Mouse (Mus musculus) lung, postnatal 10 days (tissue): ENCODE data around the gene Ccdc172.

Experiments
- DNase-seq: peaks from one replicate; pipeline ENCODE4 v3.0.0; 2021

The Ccdc172 gene

GRCm38 (mm10) chr19:58511818-58512217 is at the start of gene Ccdc172:
Gene Ccdc172 (plus strand): TSS chr19:58511993.
- no peak for DNase-seq

DNA sequence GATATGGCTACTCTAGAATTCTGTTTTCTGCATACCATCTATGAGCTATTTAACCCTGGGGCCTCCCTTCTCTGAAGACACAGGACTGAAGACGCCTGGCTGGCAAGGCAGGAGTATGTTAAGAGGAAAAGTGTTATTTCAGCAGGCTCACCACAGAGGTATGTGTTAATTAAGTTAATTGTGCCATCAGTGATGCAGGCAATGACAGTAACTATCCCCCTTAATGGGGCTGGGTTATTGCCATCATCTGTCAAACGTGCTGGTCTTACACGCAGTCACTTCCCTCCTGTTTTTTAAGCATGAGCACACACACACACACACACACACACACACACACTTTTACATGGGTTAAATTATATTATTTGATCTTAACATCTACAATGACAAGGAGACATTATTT is 48.0 kb upstream of the Ccdc172 start:
- DNase-seq: no peak

DNA sequence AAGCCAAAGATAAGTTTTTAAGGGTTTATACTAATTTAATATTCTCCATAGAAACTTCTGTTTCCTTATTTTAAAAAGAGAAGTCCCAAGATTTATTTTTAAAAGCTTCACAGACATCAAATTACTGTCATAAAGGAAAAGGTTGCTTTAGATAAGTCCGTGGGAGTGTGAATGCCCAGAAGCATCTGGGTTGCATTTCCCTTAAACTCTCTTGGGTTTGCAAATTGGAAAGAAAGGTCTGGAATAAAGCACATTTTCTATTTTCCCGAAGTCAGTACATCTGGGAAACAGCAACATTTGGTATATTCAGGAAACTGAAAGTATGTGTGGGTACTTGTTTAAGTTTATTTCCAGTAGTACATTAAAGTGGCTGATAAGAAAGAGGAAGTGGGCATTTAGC is 43.5 kb upstream of the Ccdc172 start:
- DNase-seq: no peak

GRCm38 (mm10) chr19:58469421-58469820 is 42.4 kb upstream of the Ccdc172 start:
- DNase-seq: peak; percentile 88

DNA sequence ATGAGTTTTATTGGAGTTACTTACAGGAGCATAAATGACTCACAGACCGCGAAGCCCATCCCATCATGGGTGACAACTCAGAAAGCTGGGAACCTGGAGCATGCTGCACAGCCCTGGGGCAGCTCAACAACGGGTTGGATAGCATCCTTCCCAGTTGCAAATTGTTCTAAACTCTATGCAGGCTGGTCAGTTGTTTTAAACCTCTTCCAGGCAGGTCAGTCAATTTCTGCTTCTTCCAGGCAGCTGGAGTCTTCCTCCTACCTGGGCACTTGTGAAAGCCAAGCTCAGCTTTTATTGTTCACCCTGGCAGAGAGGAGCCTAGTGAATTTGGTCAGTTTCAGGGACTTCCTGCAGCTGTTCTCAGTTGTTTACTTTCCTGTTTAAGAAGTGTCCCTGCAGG is 37.5 kb upstream of the Ccdc172 start:
- no peak for DNase-seq

- DNase-seq: no peak
These were observed 29.3 kb upstream of the Ccdc172 start for GRCm38 (mm10) chr19:58482373-58482977.

DNA sequence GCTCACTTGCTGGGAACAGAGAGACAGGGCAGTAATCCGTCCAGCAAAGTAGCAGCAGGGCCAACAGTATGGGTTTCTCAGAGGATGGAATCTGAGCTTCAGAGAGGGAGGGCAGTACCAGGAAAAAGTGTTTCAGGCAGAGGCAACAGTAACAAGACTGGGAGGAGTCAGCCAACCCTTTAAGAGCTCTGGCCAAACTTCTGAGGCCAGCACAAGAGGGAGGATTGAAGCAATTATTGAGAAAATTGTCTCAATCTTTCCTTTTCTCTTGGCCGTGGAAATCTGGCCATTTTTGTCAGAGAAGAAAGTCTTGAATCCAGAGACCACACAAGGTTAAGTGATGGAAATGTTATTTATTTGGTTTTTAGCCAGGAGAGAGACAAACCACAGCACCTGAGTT is 25.1 kb upstream of the Ccdc172 start:
- DNase-seq: peak; percentile 5

GRCm38 (mm10) chr19:58497106-58497505 is 14.7 kb upstream of the Ccdc172 start:
- no peak for DNase-seq

GRCm38 (mm10) chr19:58499420-58499966 is 12.3 kb upstream of the Ccdc172 start:
- peak; percentile 60 for DNase-seq

DNA sequence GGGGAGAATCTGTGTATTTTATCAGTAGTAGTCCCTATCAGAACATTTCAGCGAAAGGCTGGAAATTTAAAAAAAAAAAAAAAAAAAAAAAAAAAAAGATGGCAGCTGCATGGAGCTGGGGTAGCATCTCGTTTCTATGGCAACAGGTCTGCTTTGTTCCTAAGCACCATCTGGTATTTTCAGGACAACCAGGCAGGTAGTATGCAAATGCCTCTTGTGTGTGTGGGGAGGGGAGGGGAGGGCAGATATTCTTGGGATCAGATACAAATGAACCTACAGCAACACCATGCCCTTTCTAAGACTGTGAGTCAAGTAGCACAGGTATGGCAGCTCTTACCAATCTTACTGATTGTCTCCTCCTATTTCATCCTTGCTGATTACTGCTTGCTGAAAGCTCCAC is 11.7 kb upstream of the Ccdc172 start:
- DNase-seq: no peak

DNA sequence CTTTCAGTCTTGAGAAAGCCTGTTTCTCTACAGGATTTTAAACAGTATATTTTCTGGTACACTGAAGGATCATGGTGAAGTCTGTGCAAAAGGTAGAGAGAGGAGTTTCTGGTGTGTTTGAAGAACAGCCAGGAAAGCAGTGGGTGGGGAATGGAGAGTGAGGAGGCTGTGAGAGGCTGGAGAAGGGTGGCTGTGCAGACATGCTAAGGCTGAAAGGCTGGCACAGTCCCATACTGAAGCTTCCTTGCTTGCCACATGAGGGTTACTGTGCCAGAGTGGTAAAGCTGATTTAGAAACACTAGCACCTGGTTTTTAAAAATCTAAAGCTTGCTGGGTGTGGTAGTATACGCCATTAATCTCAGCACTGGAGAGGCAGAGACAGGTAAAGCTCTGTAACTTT is 9.9 kb downstream of the Ccdc172 start:
- no peak for DNase-seq

- DNase-seq: no peak
These were observed 12.1 kb downstream of the Ccdc172 start for GRCm38 (mm10) chr19:58523736-58524394.

DNA sequence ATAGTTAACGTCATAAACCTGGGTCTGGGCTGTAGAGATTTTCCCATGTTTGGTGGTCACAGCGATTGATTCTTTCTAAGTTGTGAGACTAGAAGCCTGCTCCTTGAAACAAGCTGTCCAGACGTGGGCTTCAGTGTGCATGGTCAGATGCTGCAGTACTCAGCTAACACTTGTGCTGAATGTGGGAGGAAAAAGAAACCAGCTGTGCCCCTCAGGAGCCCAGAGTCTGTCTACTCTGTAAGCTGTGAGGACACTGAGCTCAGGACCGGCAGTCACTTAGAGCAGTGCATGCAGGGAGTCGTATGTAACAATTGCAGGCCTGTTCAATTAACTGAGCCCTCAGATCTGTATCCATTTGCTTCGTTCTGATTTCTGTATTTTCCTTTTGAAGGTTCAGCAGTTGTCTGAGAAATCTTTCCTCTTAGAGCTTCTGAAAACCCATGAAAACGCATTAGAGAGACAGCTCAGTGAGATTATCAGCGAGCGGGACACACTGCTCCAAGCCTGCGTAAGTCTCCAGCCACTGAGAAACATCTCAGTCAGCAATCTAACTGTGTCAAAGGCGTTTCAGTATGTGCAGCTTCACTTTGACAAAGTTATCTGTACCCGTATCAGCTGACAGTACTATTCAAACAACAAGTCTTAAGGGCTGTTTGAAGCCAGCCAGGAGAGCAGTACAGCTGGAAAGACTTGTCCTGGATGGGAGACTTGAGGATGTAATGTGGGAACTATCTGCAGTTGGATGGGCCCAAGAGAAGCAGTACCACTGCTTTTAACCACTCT is 13.9 kb downstream of the Ccdc172 start:
- peak; percentile 73 for DNase-seq

GRCm38 (mm10) chr19:58533077-58533476 is 21.3 kb downstream of the Ccdc172 start:
- no peak for DNase-seq

DNA sequence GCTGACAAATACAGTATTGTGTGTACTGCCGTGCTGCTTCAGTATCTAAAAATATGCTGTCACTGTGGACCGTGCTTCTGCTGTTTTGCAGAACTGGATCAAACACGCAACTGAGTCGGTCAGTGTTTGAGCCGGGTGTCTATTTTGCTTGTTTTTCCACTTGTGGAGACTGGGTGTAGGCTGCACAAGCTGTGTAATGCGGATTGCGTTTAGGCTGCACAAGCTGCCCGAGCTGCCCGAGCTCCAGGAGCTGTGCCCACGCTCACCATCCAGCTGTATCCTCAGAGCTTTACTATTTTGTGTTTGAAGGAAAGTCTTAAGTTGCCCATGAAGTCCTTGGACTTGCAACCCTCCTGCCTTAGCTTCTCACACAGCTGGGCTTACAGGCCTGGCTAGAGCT is 24.9 kb downstream of the Ccdc172 start:
- DNase-seq: no peak

DNA sequence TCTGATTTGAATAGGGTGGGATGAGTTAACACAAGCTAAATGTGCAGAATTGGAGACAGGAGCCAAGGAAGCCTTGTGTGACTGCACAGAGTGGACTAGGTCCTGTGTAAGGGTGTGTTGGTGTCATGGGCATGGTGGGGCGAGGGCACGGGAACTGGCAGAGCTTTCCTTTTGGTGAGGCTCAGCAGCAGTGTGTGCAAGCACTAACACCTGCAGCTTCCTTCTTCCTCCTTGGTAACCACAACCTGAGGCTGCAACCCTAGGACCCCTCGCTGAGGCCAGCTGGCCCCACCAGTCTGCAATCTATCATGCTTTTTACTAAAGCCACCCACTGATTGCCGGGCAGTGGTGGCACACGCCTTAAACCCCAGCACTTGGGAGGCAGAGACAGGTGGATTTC is 28.6 kb downstream of the Ccdc172 start:
- no peak for DNase-seq

DNA sequence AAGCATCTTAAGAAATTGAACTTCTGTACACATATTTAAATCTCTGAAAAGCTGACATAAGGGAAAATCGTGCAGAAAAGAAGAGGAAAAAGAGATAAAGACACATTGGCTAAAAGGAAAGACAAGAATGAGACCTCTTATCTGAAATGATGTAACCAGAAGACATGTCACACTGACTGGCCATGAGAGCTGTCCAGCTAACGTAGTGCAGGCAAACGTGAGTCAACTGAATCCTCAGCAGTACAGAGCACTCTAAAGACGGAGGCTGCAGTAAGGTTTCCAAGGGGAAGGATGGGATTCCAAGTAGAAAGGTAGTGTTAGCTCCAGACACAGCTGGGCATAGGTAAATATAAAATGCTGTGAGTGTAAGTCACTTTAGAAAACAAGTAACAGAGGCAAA is 36.6 kb downstream of the Ccdc172 start:
- no peak for DNase-seq

GRCm38 (mm10) chr19:58550489-58550888 is 38.7 kb downstream of the Ccdc172 start:
- no peak for DNase-seq

- DNase-seq: no peak
These were observed 39.1 kb downstream of the Ccdc172 start for GRCm38 (mm10) chr19:58550916-58551315.

DNA sequence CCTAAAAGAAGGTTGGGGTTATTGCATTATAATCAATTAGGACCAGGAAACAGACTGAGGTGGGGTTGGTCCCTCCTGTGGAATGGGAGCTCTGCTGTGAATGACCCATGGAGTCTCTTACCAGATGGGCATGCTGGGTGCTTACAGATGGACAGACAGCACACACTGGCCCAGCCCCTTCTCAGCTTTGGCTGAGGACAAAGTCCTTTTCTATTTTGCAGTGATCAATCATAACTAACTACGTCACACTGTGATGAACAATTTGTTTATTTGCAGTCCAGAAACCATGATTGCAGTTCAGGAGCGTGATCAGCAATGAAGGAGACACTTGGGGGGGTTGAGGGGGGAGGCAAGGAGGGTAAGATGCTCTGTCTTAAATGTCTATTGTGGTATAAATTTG is 43.2 kb downstream of the Ccdc172 start:
- DNase-seq: no peak

DNA sequence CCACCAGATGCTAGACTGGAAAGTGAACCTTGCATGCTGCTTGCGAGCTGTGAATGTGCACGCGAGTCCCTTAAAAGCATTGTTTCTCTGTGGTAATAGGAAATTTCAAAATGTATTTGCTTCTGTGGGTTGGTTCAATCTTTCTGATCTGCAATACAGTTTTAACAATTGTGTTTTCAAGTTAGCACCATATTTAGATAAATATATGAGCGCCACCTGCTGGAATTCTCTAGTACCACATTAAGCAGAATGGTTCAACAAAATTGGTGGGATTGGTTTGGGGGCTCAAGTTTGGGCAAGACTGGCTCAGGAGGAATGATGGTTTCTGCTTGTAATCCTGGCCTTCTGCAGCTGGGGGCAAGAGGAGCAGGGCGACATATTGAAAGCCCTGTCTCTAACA is 46.6 kb downstream of the Ccdc172 start:
- peak; percentile 53 for DNase-seq

DNA sequence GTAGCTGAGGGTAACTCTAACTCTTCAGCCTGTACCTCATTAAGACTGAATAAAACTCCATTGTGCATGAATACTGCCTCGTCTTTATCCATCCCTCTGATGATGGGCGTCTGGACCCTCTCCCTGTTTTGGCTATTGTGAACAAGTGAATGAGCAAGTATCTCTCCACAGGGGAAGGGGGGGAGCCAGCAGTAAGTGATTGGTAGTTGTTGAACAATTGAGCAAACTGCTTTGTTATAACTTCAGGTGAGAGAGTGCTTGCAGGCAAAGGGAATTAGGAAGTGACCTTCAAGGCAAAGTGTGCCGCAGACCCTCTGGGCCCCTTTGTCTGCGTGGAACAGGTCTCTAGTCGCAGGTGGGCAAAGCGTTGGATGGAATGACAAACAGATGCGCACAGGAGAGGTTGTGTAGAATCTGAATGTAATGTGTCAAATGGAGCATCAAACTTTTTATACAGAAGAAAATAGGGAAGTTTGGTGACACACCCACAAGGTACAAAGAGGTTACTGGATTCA is 50.6 kb downstream of the Ccdc172 start:
- no peak for DNase-seq

DNA sequence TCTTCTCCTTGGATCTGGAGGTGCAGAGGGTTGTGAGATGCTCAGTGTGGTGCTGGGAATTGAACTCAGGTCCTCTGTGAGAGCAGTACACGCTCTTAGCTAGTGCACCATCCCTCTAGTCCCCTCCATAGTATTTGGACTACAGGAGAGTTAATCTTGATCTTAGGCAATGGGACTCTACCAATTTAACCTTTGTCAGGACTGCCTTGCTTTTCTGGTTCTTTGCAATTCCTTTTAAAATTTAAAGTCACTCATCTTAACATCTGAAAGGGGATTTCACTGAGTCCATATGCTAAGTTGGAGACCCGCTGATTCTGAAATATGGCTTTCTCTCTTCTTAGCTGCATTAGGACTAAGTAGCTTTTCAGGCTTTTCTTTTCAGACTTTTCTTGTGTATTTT is 59.8 kb downstream of the Ccdc172 start:
- DNase-seq: no peak
